Mouse (Mus musculus) spleen, adult 2 months (tissue): Measurements from ENCODE around the gene Efl1. TPM values are rescaled to one million over a fixed set of nuclear protein-coding genes. Genes with fewer than 3 reads are reported as not detected.

Experiments
- DNase-seq, 2 experiments: peaks; one replicate each; pipeline versions ENCODE4 v3.0.0 to v3.0.0-alpha.2; 2012 to 2021; ENCODE audit warnings: low spot score in 2 of 2, low read depth in 1 of 2
- H3K27ac ChIP-seq: fragments of 200-500 bp; 2 replicates; pipeline ENCODE4 v1.5.1; 2012; ENCODE audit warnings: low read length, inconsistent platforms; ENCODE audit not compliant: insufficient read depth
- H3K27me3 ChIP-seq: fragments of 200-500 bp; 2 replicates; pipeline ENCODE4 v1.6.1; 2012; ENCODE audit warnings: mild to moderate bottlenecking, moderate library complexity, low read length, inconsistent platforms; ENCODE audit not compliant: control insufficient read depth, insufficient read depth
- H3K36me3 ChIP-seq: fragments of 200-500 bp; 2 replicates; pipeline ENCODE4 v1.6.1; 2012; ENCODE audit warnings: mild to moderate bottlenecking, low read length, inconsistent platforms; ENCODE audit not compliant: control insufficient read depth, insufficient read depth
- H3K4me1 ChIP-seq: fragments of 200-500 bp; 2 replicates; pipeline ENCODE4 v1.6.1; 2011; ENCODE audit warnings: inconsistent platforms; ENCODE audit not compliant: control insufficient read depth, insufficient read depth, insufficient read length
- H3K4me3 ChIP-seq: fragments of 200-500 bp; 2 replicates; pipeline ENCODE4 v1.5.1; 2011; ENCODE audit warnings: mild to moderate bottlenecking, inconsistent platforms; ENCODE audit not compliant: insufficient read depth, insufficient read length; ENCODE audit errors: extremely low read depth
- CTCF ChIP-seq: fragments of 200-500 bp; IDR thresholded peaks from 2 replicates; pipeline ENCODE4 v1.5.1; 2011; ENCODE audit warnings: mild to moderate bottlenecking, inconsistent platforms; ENCODE audit not compliant: insufficient read depth, insufficient read length, insufficient replicate concordance; ENCODE audit errors: extremely low read depth
- POLR2A ChIP-seq: fragments of 200-500 bp; IDR thresholded peaks from 2 replicates; pipeline ENCODE4 v1.6.1; 2011; ENCODE audit warnings: low read depth, low read length, inconsistent platforms
- WGBS: fragments of 180-500 bp; shearing (Covaris S2); methylation state at CpG from one replicate; pipeline ENCODE4 v1.1.7; 2018; 5-methylcytosine and 5-hydroxymethylcytosine counted together
- polyA plus RNA-seq: library from polyadenylated mRNA; depleted of rRNA; stranded (reverse); fragments of >200 nt; gene quantifications from 2 replicates; pipeline ENCODE4 v1.2.3, GENCODE M21; 2012; rRNA removed

Efl1 gene
- 2.2 and 3.0 TPM in 2 replicates for polyA plus RNA-seq

DNA sequence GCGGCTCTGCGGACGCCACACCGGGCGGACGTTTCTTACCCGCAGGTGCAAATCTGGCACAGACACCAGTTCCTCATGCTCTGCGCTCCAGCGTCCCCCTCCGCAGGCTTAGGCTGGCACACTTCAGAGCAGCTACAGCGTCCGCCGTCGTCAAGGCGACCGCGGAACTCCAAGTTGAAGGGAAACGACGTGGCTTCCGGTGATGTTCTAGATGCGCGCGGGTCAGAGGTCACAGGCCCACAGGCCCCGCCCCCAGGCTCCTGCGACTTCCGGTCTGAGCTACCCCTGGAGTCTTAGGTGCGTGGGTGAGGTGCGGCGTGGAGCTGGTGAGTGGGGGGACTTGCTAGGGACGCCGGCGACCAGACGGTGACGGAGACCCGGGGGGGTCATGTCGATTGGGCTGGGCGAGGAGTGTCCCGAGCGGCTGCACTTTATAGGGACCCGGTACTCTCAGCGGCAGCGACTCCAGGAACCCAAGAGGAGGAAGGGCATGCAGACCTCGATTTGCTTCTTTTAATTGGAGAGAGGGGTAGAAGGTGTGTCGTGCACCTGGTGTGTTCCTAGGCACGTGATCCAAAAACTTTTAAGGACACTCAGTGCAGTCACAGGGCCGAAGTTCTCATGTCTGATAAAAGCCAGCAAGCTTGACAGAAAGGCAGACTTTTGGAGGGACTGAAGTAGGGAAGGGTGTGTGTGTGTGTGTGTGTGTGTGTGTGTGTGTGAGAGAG is at the start of gene Efl1, which contains the start of gene Saxo2:
Gene Efl1, plus strand, starts transcription at position 262 of the 728 bp plus-strand sequence.
Gene Saxo2, minus strand, starts transcription at position 176 of the 728 bp plus-strand sequence.
- peaks cover 4% of the 10 kb centered on the region; the same call in 1 of the 2 replicates for H3K4me1 ChIP-seq
- DNase-seq: peak; percentile 93 to 96

DNA sequence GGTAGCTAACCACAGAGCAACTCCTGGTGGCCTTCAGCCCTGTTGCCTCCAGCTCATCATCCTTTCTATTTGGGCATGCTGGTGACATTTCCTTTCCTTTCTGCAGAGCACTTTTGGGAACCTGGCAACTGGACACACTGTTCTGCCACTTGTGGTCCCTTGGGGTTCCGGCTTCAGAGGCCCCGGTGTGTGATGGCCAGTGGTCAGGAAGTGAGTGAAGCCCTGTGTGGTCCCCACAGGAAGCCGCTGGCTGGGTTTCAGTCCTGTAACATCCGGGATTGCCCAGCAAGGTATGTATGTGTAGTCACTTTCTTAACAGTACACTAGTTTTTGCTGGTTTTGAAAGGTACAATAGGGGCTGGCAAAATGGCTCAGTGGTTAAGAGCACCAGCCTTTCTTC is 46.4 kb upstream of the Efl1 start:
- H3K27ac ChIP-seq: no peak overlapping the region
- H3K27me3 ChIP-seq: no peaks in the 10 kb centered on the region
- H3K4me3 ChIP-seq: no peak overlapping the region
- H3K36me3 ChIP-seq: no peaks in the 10 kb centered on the region
- no peak for TF ChIP-seq POLR2A
- TF ChIP-seq CTCF: no peak
- no peaks in the 10 kb centered on the region; the same call in 1 of the 2 replicates for H3K4me1 ChIP-seq
- 9% methylated on average over 4 of the region's 4 CpGs for WGBS
- DNase-seq: no peak

More for the DNA sequence above, at the start of gene Efl1, which contains the start of gene Saxo2:
- peaks cover 6% of the 10 kb centered on the region for H3K36me3 ChIP-seq
- no peaks in the 10 kb centered on the region for H3K27me3 ChIP-seq
- peak within 1 kb of the TSS; percentile 68 for H3K27ac ChIP-seq
- under 1% methylated on average over 46 of the region's 46 CpGs for WGBS
- H3K4me3 ChIP-seq: peak within 1 kb of the TSS; percentile 87
- TF ChIP-seq CTCF (no peak), POLR2A (peak; percentile 8; the same call in 1 of the 2 replicates)

DNA sequence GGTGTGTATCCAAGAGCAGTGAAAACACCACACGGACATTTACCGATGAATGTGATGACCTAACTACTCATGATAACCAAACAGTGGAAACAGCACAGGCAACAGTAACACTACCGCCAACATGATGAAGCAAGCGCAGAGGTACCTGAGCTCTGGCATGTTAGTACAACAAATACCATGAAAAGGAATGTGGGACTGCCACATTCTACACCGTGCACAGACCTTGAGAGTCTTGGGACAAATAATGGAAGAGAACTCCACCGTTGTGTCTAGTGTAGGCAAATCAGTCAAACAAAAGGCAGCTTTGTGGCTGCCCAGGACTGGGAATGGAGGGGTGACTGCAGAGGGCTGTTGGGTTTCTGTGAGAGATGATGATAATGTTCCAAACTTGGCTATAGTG is 43.0 kb upstream of the Efl1 start:
- Histone ChIP-seq H3K4me1 (no peaks in the 10 kb centered on the region; the same call in 1 of the 2 replicates), H3K27me3 (no peaks in the 10 kb centered on the region), H3K27ac (no peak overlapping the region), H3K36me3 (no peaks in the 10 kb centered on the region), H3K4me3 (no peak overlapping the region)
- no peak for DNase-seq
- TF ChIP-seq CTCF: no peak
- no peak for TF ChIP-seq POLR2A
- 94% methylated on average over 6 of the region's 6 CpGs for WGBS

DNA sequence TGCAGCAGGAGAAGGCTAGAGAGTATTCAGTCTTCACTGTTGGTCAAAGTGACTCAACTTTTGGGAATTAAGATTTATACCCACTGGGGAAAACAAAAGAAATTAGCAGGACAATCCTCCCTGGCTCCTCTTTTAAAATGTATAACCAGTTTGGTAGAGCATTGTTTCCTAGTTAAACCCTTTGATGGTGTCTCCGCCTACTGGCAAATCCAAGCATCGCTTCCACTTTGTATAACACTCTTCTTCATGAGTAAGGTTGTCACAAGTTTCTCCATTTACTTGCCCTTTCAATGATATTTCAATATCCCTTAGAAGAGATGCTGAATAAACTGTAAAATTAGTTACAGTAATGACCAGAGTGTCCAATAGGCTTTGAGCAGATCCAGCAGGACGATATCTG is 38.8 kb upstream of the Efl1 start:
- Histone ChIP-seq H3K36me3 (no peaks in the 10 kb centered on the region), H3K4me3 (no peak overlapping the region), H3K4me1 (no peaks in the 10 kb centered on the region), H3K27ac (no peak overlapping the region), H3K27me3 (no peaks in the 10 kb centered on the region)
- no peak for DNase-seq
- 60% methylated on average over 3 of the region's 3 CpGs for WGBS
- TF ChIP-seq POLR2A: no peak
- TF ChIP-seq CTCF: no peak

DNA sequence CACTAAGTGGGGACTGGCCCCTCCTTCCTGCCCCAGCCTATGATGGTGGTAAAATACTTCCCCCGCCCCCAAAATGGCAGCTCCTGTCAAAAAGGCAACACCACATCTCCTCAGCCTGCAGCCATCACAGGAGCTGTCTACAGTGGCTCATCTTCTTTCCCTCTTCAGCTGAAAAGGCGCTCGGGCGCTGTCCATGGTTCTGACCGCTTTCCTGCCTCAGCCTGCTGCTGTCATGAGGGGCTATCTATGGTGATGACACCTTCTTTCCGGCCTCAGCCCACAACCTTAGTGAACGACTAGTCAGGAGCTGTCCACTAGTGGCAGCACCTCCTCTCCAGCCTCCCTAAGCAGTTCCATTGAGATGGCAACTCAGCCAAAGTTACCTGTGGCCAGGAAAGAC is 23.1 kb upstream of the Efl1 start:
- no peaks in the 10 kb centered on the region for H3K27me3 ChIP-seq
- H3K4me1 ChIP-seq: no peaks in the 10 kb centered on the region
- no peaks in the 10 kb centered on the region for H3K36me3 ChIP-seq
- no peak overlapping the region for H3K4me3 ChIP-seq
- peak in 1 of 2 experiments; percentile 8 for DNase-seq
- TF ChIP-seq POLR2A (no peak), CTCF (no peak)
- H3K27ac ChIP-seq: no peak overlapping the region
- WGBS: 22% methylated on average over 7 of the region's 7 CpGs

DNA sequence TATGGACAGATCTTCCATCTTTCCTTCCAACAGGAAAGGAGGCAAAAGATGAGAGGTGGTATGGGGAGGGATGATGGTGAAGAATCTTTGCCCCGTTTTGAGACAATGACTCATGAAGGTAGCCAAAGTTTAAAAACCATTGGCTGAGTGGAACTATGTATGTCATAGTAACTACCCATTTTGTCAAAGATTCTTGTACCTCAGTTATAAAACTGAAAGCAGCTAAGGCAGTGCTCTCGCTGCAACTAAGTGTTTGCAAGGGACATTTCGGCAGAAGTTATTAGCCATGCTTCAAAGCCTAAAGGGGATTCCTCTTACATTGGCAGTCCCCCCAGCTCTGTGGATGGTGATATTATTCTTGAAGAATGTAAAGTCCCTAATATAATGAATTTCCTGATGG is 1.2 kb upstream of the Efl1 start:
- Histone ChIP-seq H3K27ac (no peak overlapping the region), H3K36me3 (peaks cover 4% of the 10 kb centered on the region), H3K4me1 (peaks cover 4% of the 10 kb centered on the region; the same call in 1 of the 2 replicates), H3K27me3 (no peaks in the 10 kb centered on the region), H3K4me3 (no peak overlapping the region)
- TF ChIP-seq CTCF: no peak
- TF ChIP-seq POLR2A: no peak
- 64% methylated on average over 3 of the region's 3 CpGs for WGBS
- DNase-seq: no peak

DNA sequence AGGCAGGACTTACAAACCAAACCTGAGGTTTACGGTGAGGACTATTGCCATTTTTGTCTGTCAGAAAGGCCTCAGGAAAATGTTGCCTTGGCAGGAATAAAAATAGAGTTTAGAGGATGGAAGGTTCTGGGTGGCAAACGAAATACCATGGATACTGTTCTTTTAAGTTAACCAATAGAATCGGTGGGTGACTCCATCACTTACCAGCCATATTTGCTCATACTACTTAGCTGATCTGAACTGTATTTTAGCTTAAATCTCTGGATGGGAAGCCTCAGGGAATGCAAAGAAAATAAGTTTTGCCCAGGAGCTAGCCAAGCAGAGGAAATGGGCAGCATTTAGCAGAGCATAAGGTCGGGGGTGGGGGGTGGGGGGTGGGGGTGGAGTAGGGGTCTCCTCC is 505 bp upstream of the Efl1 start:
- no peak for DNase-seq
- 30% methylated on average over 4 of the region's 4 CpGs for WGBS
- no peak for TF ChIP-seq POLR2A
- TF ChIP-seq CTCF: no peak
- H3K27ac ChIP-seq: no peak overlapping the region
- H3K4me1 ChIP-seq: peaks cover 4% of the 10 kb centered on the region; the same call in 1 of the 2 replicates
- peak overlapping the region; percentile 87 for H3K4me3 ChIP-seq
- H3K36me3 ChIP-seq: peaks cover 6% of the 10 kb centered on the region
- no peaks in the 10 kb centered on the region for H3K27me3 ChIP-seq
